Mouse (Mus musculus) B cell, adult (primary cell): ENCODE data around the gene Slc5a3. TPM values are rescaled to one million over a fixed set of nuclear protein-coding genes. Genes with fewer than 3 reads are reported as not detected.

ENCODE experiments used
- total RNA-seq: library from RNA; stranded (reverse); gene quantifications from 4 replicates; pipeline ENCODE4 v1.2.4, GENCODE M21; 2023; ENCODE audit not compliant: inconsistent age

Gene Slc5a3
- 2.5 to 4.9 TPM (median 3.3 TPM) in 4 replicates for total RNA-seq

DNA sequence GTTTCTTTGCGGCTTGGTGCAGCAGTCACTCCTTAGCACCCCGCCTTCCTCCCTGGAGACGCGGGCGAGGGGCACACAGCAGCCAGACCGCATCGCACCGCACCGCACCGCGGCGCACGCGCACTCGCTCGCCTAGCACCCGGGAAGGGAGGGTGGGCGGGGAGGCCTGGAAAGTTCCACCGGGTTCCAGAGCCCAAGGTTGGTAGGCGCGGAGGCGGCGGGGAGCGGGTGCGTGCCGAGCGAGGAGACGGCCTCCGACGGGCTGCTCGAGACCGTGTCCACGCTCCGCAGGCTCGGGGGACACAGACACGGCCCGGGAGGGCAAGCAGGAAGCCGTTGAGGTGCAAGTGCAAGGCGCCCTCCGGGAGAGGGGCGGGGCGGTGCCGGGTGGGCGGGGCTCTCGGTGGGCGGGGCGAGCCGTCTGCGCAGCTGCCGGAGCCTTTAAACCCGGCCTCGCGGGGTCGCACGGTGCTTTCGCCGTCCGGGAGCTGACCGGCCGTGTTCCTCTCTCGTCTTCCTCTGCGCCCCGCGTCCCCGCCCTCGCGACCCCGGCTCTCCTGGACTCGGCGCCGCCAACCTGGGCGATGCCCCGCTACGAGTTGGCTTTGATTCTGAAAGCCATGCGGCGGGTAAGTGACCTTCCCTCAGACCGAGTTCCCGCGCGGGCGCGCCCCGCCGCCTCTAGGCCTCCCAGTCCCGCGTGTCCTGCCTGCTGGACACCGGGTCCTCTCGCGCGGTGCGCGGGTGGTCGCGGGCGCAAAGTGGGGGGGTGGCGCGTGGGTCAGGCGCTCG, at the start of gene Slc5a3, which contains the start of the genes Mrps6 and Gm49711:
Slc5a3 (plus strand) TSS at position 471 of the 792 bp plus-strand sequence.
Mrps6 (plus strand) TSS at position 419 of the 792 bp plus-strand sequence.
Gm49711 (plus strand) TSS at position 465 of the 792 bp plus-strand sequence.

Other genes with a start within 250 kb of the Slc5a3 start
- gene Mrps6, start 52 bp upstream of the Slc5a3 start, total RNA-seq, result 6.7 to 10.5 TPM (median 7.9 TPM) in 4 replicates
- not detected in 4 replicates for gene Gm49711, start within 50 bp of the Slc5a3 start, total RNA-seq
- gene Kcne2, start 234.1 kb downstream of the Slc5a3 start, total RNA-seq, result not detected in 4 replicates
- 14.7 to 31.6 TPM (median 27.6 TPM) in 4 replicates for gene Smim11, start 243.0 kb downstream of the Slc5a3 start, total RNA-seq